Mouse (Mus musculus): ENCODE results near the gene Ceacam9.

DNA sequence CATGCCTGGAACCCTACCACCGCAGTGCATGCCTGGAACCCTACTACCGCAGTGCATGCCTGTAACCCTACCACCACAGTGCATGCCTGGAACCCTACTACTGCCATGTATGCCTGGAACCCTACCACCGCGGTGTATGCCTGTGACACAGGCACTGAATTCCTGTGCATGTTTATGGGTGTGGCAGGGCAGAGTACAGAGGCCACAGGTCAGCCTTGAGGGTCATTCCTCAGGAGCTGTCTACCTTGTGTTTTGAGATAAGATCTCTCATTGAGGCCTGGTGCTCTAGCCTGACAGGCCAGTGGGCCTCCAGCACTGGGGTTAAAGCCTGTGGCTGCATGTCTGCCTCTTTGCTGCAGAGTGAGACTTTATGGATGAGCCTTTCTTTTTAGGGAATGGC is 23.6 kb downstream of the Ceacam9 start:
- TF ChIP-seq CTCF (IDR thresholded peaks at IDR 0.05; ENCODE audit: borderline replicate concordance, insufficient read depth, low read depth, low read length), result no peak
- no peak for TF ChIP-seq POLR2A (IDR thresholded peaks at IDR 0.05; ENCODE audit: borderline replicate concordance, insufficient read depth, low read length)

All from cerebellum, adult 2 months (tissue).